Mouse (Mus musculus) right cerebral cortex, adult 2 months (tissue): ENCODE data around the gene Olfr633.
"Not testable (repeated sequence)": the region's sequence is repeated elsewhere in the genome, so short reads cannot be mapped to it uniquely, and the experiment has no call there.

ENCODE experiments used
- DNase-seq, 2 experiments: peaks; one replicate each; pipeline ENCODE4 v3.0.0; 2021 to 2022; ENCODE audit warnings: low spot score in 2 of 2

The Olfr633 gene

DNA sequence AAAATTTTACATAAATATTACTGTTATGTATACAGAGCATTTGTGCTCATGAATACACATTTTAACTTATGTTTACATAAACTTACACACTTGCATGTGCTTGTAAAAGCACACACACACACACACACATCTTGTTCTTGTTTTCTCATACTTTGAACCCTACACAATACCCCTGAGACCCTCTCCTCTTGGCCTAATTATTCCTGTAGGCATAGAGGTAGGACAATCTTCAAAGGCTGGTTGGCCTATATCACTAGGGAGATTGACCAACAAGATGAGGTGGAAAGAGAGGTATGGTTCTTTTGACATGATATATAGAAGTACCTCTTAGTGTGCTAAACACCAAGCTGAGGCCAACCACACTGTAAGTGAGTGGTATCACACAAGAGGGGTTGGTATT, at the start of gene Olfr633:
Gene Olfr633 (plus strand): TSS at position 301 of the 400 bp plus-strand sequence.
- DNase-seq = no peak

DNA sequence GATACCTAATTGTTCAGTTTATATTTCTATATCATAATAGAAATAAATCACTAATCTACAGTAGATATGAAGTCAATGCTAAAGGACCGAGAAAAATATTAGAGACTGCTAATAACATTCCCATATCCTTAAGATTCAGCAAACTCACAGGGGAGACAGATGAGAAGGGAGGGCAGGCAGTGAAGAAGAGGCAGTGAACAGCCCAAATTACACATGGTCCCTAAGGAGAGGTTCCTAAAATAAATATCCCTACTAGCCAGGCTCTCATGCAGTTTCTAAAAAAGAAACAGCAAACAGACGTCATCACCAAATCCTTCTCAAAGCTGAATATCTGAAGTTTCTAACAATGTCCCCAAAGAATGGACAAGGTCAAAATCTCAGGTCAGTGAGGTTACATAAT, 41.0 kb upstream of the Olfr633 start, which contains the start of gene Olfr65:
Gene Olfr65 (plus strand): TSS at position 301 of the 400 bp plus-strand sequence.
- DNase-seq = no peak

DNA sequence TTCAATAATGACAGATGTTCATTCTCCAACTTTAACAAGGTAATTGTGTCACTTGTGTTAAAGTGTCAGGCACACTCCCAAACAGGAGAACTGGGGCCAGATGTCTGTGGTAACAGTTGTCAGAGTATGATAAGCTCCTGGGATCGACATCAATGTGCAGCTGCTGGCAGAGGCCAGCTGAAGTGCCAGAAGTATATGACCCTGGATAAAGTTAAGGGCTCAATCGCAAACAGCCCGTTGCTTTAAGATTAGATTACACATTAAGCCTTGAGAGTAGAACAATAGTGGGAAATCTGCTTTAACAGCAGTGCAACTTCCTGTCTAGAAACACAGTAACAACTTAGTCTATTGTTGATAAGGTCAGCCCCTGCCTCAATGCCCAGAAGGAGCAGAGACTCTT, 34.2 kb upstream of the Olfr633 start:
- no peak for DNase-seq

DNA sequence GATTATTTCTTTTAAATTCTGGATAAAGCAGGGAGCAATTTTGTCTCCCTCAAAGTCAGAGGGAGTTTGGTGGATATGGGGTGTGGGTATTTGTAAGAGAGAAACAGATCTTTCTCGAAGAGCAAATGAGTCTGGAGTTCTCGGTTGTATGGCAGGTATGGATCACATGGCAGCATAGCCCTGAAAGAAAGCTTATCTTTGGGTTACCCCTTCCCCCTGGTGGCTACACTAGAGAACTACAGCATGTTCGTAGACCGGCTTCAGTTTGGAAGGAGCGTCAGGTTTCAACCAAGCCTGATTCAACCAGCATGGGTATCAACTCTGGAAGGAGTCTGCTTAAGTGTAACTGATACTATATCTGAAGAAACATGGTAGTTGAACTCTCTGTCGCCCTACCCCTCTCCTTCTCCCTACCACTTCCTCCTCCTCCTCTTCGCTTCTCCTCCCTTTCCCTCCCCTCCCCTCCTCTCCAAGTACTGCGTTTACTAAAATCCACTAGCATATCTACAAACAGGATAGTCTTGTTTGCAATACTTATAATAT, 31.2 kb upstream of the Olfr633 start:
- no peak for DNase-seq

DNA sequence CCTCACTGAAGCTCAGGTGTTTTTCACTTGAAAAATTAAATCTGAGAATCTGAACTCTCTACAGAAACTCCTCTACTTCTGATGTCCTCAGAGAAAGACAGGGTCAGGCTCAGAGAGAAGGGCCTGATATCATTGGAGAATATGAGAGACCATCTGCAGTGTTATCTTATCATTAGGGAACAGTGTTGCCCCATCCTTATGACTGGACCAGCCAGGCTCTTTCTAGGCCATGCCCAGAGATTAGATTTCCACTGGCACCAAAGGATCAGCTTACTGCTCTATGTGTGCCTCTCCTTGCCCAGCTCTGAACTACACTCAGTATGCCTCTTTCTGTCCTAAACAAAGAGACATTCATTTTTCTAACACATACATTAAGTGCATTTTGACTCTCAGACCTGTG, 28.9 kb upstream of the Olfr633 start:
- DNase-seq = no peak

DNA sequence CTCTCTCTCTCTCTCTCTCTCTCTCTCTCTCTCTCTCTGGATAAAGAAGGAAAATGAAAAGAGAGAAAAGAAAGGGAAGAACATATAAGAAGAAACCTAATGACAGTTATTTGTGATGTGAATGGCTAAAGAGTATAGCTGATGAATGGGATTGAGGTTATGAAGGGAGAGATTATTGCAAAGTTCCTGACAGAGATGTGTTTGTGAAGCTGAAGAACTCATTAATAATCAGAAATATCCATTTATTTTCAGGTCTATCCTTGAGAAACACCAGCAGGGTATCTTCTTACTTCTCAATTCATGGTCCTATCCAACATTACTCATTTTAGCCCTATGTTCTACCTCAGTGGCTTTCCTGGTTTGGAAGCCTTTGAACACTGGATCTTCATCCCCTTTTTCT, 15.7 kb upstream of the Olfr633 start, which contains the start of gene Olfr631:
Gene Olfr631 (plus strand): TSS at position 301 of the 400 bp plus-strand sequence.
- no peak for DNase-seq

DNA sequence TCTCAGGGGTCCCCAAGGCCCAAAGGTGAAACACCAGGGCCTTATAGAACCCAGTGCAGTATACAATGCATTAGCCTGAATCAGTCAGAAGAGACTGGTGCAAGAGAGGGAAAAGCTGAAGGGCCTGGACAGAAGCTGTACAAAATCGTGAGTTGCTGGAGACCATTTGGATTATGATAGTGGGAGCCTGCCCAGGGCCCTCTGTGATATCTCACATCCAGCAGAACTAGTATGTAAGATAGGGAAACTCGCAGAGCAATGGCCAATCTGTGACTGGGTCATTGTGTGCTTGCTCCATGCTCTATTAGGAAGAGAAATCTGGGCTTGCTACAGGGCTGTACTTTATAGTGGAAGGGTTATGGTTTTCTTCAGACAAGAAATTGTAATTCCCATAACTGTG, 10.0 kb upstream of the Olfr633 start, which contains the start of gene Olfr632:
Gene Olfr632 (plus strand): TSS at position 84 of the 400 bp plus-strand sequence.
- no peak for DNase-seq

DNA sequence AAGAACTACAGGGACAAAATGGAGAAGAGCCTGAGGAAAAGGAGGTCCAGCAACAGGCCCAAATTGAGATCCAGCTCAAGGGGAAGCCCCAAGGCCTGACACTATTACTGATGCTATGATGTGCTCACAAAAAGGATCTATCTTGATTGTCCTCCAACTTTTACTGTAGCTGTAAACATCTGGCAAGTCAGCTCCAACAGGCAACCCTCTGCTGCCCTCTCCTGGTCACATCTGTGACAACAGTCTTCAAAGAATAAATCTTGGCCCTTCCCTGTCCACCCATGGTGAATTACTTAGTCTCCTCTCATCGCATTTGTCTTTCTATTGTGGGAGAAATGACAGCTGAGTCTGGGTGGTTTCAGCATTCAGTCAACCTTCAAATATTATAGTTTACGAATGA, 1.5 kb upstream of the Olfr633 start:
- peak; percentile 3 to 4 for DNase-seq

DNA sequence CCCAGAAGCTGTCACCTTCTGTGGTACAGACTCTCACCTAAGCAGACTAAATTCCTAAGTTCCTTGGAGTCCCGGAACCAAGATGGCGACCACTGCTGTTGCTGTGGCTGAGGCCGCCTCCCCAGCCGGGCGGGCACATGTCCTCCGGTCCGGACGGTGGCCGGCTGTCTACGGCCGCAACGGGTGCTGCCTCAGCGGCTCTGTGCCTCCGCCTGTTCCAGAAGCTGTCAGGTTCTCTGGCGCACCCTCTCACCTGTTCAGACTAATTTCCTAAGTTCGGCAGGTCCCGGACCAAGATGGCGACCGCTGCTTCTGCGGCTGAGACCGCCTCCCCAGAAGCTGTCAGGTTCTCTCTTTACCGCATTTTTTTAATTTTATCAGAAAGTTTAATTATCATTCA, 22.6 kb downstream of the Olfr633 start:
- DNase-seq = not testable (repeated sequence)

DNA sequence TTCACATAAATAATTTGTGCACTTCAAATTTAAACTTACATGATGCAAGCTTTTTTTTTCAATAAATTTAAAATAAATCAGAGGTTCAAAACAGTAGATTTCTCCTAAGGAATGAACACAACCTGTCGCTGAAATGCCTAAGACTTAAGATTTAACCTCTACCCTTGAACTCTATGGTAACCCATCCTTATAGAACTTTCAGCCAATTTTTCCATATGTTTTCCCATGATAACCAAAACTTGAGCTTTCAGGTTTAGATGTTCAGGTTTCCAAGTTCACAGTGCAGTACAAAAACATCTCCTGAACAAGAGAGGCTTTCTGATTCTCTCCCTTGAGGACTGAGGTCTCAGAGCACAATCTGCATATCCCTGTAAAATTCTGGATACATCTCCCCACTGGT, 26.6 kb downstream of the Olfr633 start, which contains the start of gene Olfr635:
Gene Olfr635 (plus strand): TSS at position 301 of the 400 bp plus-strand sequence.
- no peak for DNase-seq

DNA sequence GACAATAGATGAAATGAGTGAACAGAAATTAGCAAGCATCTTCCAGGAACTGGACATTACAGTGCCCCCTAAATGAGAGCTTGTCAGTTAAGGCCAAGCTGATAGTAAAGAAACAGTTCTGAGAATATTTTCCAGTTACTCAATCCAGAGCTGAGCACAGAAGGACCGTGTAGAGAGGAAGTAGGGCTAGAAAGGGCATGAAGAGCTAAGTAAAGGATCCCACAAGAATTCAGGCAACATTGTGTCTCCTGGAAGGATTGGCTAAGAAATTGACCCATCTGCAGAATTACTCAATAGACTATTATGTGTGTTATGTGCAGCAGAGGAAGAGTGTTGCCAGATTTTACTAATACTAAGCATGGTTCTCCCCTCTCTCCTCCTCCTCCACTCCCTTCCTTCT, 27.5 kb downstream of the Olfr633 start:
- DNase-seq = no peak

DNA sequence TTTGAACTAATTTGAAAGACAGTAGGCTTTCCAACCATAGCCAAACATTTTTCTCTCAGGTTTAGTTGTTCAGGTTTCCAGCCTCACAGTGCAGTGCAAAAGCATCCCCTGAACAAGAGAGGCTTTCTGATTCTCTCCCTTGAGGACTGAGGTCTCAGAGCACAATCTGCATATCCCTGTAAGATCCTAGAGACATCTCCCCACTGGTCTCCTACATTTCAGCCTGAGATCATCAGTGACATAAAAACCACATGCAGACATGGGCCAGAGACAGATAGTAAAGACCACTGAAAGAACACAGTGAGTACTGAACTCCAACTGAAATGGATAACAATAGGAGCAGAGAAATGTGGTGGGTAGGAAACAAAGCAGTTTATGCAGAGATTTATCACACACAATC, 54.2 kb downstream of the Olfr633 start, which contains the start of gene Olfr638:
Gene Olfr638 (plus strand): TSS at position 301 of the 400 bp plus-strand sequence.
- no peak for DNase-seq
